In the genomic region with DNA sequence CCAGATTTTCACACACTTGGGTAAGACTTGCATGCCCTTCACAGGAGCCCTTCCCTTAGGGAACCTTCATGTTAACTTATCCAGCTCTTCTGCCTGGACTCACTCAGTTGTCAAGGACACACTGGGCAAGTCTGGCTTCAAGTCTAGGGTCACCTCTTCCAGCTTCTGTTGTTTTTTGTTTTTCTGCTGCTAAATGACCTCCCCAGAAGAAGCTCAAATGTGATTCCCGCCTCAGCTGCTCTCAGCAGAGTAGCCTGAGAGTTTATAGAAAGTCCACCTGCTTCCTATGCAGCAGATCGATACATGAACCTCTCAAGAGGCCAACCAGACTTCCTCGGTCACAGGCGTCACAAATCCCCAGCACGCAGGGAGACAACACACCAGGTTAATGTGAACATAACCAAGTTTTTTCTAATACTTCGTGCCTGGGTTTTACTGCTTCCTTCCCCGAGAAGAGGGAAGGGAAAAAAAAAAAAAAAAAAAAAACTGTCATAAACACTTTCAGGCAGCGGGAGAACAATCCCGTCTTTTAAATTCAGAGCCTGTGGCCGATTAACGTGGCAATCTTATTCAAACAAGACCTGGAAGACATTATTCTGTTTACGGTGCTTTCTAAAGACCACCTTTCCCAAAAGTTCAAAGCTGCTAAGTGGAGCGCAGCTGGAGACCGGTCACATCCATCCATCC, we compare ENCODE assay signal across 8 mouse cellular contexts. TPM values are rescaled to one million over a fixed set of nuclear protein-coding genes. Genes with fewer than 3 reads are reported as not detected.
A peak's percentile ranks its signal among the peaks of the same experiment; 100 is the strongest.
DNase-seq lines count a peak whose midpoint lies in the region; ATAC-seq and TF ChIP-seq lines count a peak whose summit lies in the region.

No protein-coding gene starts in this region.

- ATAC-seq in embryonic facial prominence, embryonic 12.5 days (ENCODE audit: insufficient number of reproducible peaks, insufficient read depth, low FRiP score, low TSS enrichment) = no peak
- ATAC-seq in hindbrain, postnatal 0 days = no peak
- ATAC-seq in midbrain, embryonic 16.5 days = peak; percentile 3; the same call in 1 of the 2 replicates

- no peak for TF ChIP-seq CTCF in C2C12 (IDR thresholded peaks at IDR 0.05; ENCODE audit: control insufficient read depth, insufficient read depth, insufficient read length)
- TF ChIP-seq CTCF in hindbrain, postnatal 0 days (IDR thresholded peaks at IDR 0.05; ENCODE audit: low read depth) = no peak

- no peaks in the 10 kb centered on the region for H3K79me3 ChIP-seq in C2C12 (ENCODE audit: low read depth)

- H3K9ac ChIP-seq in embryonic facial prominence, embryonic 12.5 days = peak overlapping the region; percentile 60
- peak overlapping the region; percentile 70 for H3K9ac ChIP-seq in hindbrain, postnatal 0 days (replicated peaks; ENCODE audit: low read length)
- peak overlapping the region; percentile 83 for H3K9ac ChIP-seq in midbrain, embryonic 16.5 days (ENCODE audit: low read depth, low read length)

- peaks cover 6% of the 10 kb centered on the region for H3K4me1 ChIP-seq in embryonic facial prominence, embryonic 12.5 days
- H3K4me1 ChIP-seq in hindbrain, postnatal 0 days (ENCODE audit: insufficient read depth, low read length) = peaks cover 4% of the 10 kb centered on the region; the same call in 1 of the 2 replicates
- peaks cover 13% of the 10 kb centered on the region for H3K4me1 ChIP-seq in midbrain, embryonic 16.5 days (ENCODE audit: control insufficient read depth, insufficient read depth, low read length)

- WGBS in embryonic facial prominence, embryonic 12.5 days = 5% methylated on average over 14 of the region's 14 CpGs
- WGBS in hindbrain, postnatal 0 days = 5% methylated on average over 14 of the region's 14 CpGs
- WGBS in midbrain, embryonic 16.5 days = 4% methylated on average over 14 of the region's 14 CpGs

- H3K36me3 ChIP-seq in C2C12 (ENCODE audit: control insufficient read depth, insufficient read depth) = no peaks in the 10 kb centered on the region
- H3K36me3 ChIP-seq in embryonic facial prominence, embryonic 12.5 days = no peaks in the 10 kb centered on the region
- H3K36me3 ChIP-seq in hindbrain, postnatal 0 days (ENCODE audit: insufficient read depth, low read length) = no peaks in the 10 kb centered on the region
- H3K36me3 ChIP-seq in midbrain, embryonic 16.5 days (ENCODE audit: control insufficient read depth, insufficient read depth, low read length) = 0 out of 2 replicates have a peak, but pooled peaks cover 3% of the 10 kb centered on the region

- H3K27me3 ChIP-seq in C2C12 (ENCODE audit: control insufficient read depth, insufficient read depth, insufficient read length) = no peaks in the 10 kb centered on the region
- no peaks in the 10 kb centered on the region for H3K27me3 ChIP-seq in embryonic facial prominence, embryonic 12.5 days
- no peaks in the 10 kb centered on the region for H3K27me3 ChIP-seq in hindbrain, postnatal 0 days (ENCODE audit: insufficient read depth, low read length)
- H3K27me3 ChIP-seq in midbrain, embryonic 16.5 days (ENCODE audit: control insufficient read depth, insufficient read depth, low read depth, low read length) = no peaks in the 10 kb centered on the region

- no peaks in the 10 kb centered on the region for H3K9me3 ChIP-seq in embryonic facial prominence, embryonic 12.5 days
- H3K9me3 ChIP-seq in hindbrain, postnatal 0 days (ENCODE audit: low read length) = no peaks in the 10 kb centered on the region
- no peaks in the 10 kb centered on the region for H3K9me3 ChIP-seq in midbrain, embryonic 16.5 days (replicated peaks; ENCODE audit: control insufficient read depth, low read length, poor library complexity, severe bottlenecking)

- H3K27ac ChIP-seq in embryonic facial prominence, embryonic 12.5 days = peak overlapping the region; percentile 96
- H3K27ac ChIP-seq in hindbrain, postnatal 0 days = peak overlapping the region; percentile 99
- peak overlapping the region; percentile 98 for H3K27ac ChIP-seq in midbrain, embryonic 16.5 days (ENCODE audit: low read length)

- H3ac ChIP-seq in C2C12 (ENCODE audit: control insufficient read depth, insufficient read length, low read depth) = peak overlapping the region; percentile 63

- peak; percentile 6 to 19 for DNase-seq in cerebellum, adult 18-20 months
- no peak for DNase-seq in cerebellum, adult 11 months
- DNase-seq in hindbrain, postnatal 0 days (ENCODE audit: low spot score) = peak; percentile 11
- DNase-seq in thymus, postnatal 14 days = no peak
- DNase-seq in lung, postnatal 36 days = no peak

- H3K4me3 ChIP-seq in C2C12 (ENCODE audit: insufficient read depth, poor library complexity, severe bottlenecking) = peak overlapping the region; percentile 40
- peak overlapping the region; percentile 55 for H3K4me3 ChIP-seq in embryonic facial prominence, embryonic 12.5 days
- peak overlapping the region; percentile 53 for H3K4me3 ChIP-seq in hindbrain, postnatal 0 days (ENCODE audit: low read length)
- H3K4me3 ChIP-seq in midbrain, embryonic 16.5 days (ENCODE audit: low read depth, low read length) = peak overlapping the region; percentile 65

- peak overlapping the region; percentile 58 for H3K4me2 ChIP-seq in embryonic facial prominence, embryonic 12.5 days (replicated peaks)
- H3K4me2 ChIP-seq in hindbrain, postnatal 0 days (ENCODE audit: low read depth, low read length) = peak overlapping the region; percentile 62
- peak overlapping the region; percentile 79 for H3K4me2 ChIP-seq in midbrain, embryonic 16.5 days (ENCODE audit: low read length)

- no peaks in the 10 kb centered on the region for H3K79me2 ChIP-seq in C2C12 (ENCODE audit: control insufficient read depth, insufficient read depth)

TF ChIP-seq in C2C12, 6 proteins besides CTCF, POLR2A, EP300 and RAD21:
- TF ChIP-seq CEBPB (IDR thresholded peaks at IDR 0.05; ENCODE audit: low read depth) = no peak
- no peak for TF ChIP-seq USF1 (IDR thresholded peaks at IDR 0.05; ENCODE audit: low read depth)
- TF ChIP-seq MAX (IDR thresholded peaks at IDR 0.05) = no peak
- TF ChIP-seq MYOD1 (IDR thresholded peaks at IDR 0.05; ENCODE audit: control insufficient read depth, insufficient read length, low read depth) = no peak
- no peak for TF ChIP-seq FOSL1 (IDR thresholded peaks at IDR 0.05; ENCODE audit: insufficient read depth, low read length, poor library complexity, severe bottlenecking)
- no peak for TF ChIP-seq MYOG (IDR thresholded peaks at IDR 0.05; ENCODE audit: control insufficient read depth, extremely low read depth, insufficient read length)

RNA-seq across cellular contexts. Expression of a gene that starts 0.8 kb away (rescaled TPM):
- 17.5 TPM for polyA plus RNA-seq in C2C12 (2012; fragmentation: generic; extraction: Trizol)
- polyA plus RNA-seq in embryonic facial prominence, embryonic 12.5 days (2016; fragmentation: Nextera tagmentation; extraction: Ambion mirVana) = 20.2 and 21.0 TPM in 2 replicates
- 56.9 and 62.0 TPM in 2 replicates for total RNA-seq in hindbrain, postnatal 0 days (2014; rRNA removed)
- 33.1 and 33.2 TPM in 2 replicates for polyA plus RNA-seq in hindbrain, postnatal 0 days (2015; fragmentation: Nextera tagmentation; extraction: Ambion mirVana)
- 25.2 and 27.6 TPM in 2 replicates for polyA plus RNA-seq in midbrain, embryonic 16.5 days (2015; fragmentation: Nextera tagmentation; extraction: Ambion mirVana)

RNA-seq across cellular contexts. Expression of a gene that starts 40.0 kb away (rescaled TPM):
- 7.6 TPM for polyA plus RNA-seq in C2C12 (2012; fragmentation: generic; extraction: Trizol)
- polyA plus RNA-seq in embryonic facial prominence, embryonic 12.5 days (2016; fragmentation: Nextera tagmentation; extraction: Ambion mirVana) = 9.8 and 10.4 TPM in 2 replicates
- 27.9 and 34.2 TPM in 2 replicates for total RNA-seq in hindbrain, postnatal 0 days (2014; rRNA removed)
- polyA plus RNA-seq in hindbrain, postnatal 0 days (2015; fragmentation: Nextera tagmentation; extraction: Ambion mirVana) = 4.9 and 5.0 TPM in 2 replicates
- polyA plus RNA-seq in midbrain, embryonic 16.5 days (2015; fragmentation: Nextera tagmentation; extraction: Ambion mirVana) = 3.4 and 4.2 TPM in 2 replicates

Comparison
In these comparisons a context has a peak if more than half of its experiments do, and no peak if none do; other contexts are left out.
1. DNase-seq: peak in cerebellum, adult 18-20 months (2 of 2) and hindbrain, postnatal 0 days (single experiment); none in cerebellum, adult 11 months (single experiment), thymus, postnatal 14 days (single experiment) and lung, postnatal 36 days (single experiment).
2. Peak in every context shown above with its lines, with median percentiles within 50 percentile points of each other: H3K4me3 ChIP-seq, H3K27ac ChIP-seq, H3K4me2 ChIP-seq and H3K9ac ChIP-seq.